Mouse (Mus musculus) liver, adult 2 months (tissue): Measurements from ENCODE around the gene Calcoco1. TPM values are rescaled to one million over a fixed set of nuclear protein-coding genes. Genes with fewer than 3 reads are reported as not detected.

Experiments
- DNase-seq: peaks from one replicate; pipeline ENCODE4 v3.0.0-alpha.2; 2011; ENCODE audit warnings: low read depth, low spot score; ENCODE audit errors: extremely low read depth
- H3K27ac ChIP-seq: fragments of 200-500 bp; replicated peaks from 2 replicates; pipeline ENCODE4 v1.5.1; 2012; ENCODE audit warnings: low read depth, mild to moderate bottlenecking, control low read depth, inconsistent platforms, low read length; ENCODE audit not compliant: insufficient read depth
- H3K27me3 ChIP-seq: fragments of 200-500 bp; 2 replicates; pipeline ENCODE4 v1.6.1; 2012; ENCODE audit warnings: mild to moderate bottlenecking, moderate library complexity, low read length, inconsistent platforms; ENCODE audit not compliant: control insufficient read depth, insufficient read depth
- H3K36me3 ChIP-seq: fragments of 200-500 bp; 2 replicates; pipeline ENCODE4 v1.6.1; 2012; ENCODE audit warnings: low read length, inconsistent platforms; ENCODE audit not compliant: control insufficient read depth, insufficient read depth
- H3K4me1 ChIP-seq: fragments of 200-500 bp; 2 replicates; pipeline ENCODE4 v1.6.1; 2011; ENCODE audit warnings: low read length; ENCODE audit not compliant: control insufficient read depth, insufficient read depth
- H3K4me3 ChIP-seq: fragments of 200-500 bp; 2 replicates; pipeline ENCODE4 v1.5.1; 2011; ENCODE audit warnings: low read depth, mild to moderate bottlenecking, control low read depth, low read length, moderate library complexity; ENCODE audit not compliant: insufficient read depth
- H3K79me2 ChIP-seq: fragments of 200-500 bp; 2 replicates; pipeline ENCODE4 v1.6.1; 2012; ENCODE audit warnings: inconsistent platforms, mild to moderate bottlenecking, low read length, moderate library complexity; ENCODE audit not compliant: control insufficient read depth, insufficient read depth
- H3K9ac ChIP-seq: fragments of 200-500 bp; 2 replicates; pipeline ENCODE4 v1.6.1; 2012; ENCODE audit warnings: low read depth, mild to moderate bottlenecking, control low read depth, inconsistent platforms, low read length
- CTCF ChIP-seq: fragments of 200-500 bp; IDR thresholded peaks from 2 replicates; pipeline ENCODE4 v1.5.1; 2011; ENCODE audit warnings: low read depth, low read length, control low read depth
- POLR2A ChIP-seq: fragments of 200-500 bp; IDR thresholded peaks from 2 replicates; pipeline ENCODE4 v1.6.1; 2011; ENCODE audit warnings: low read length, control low read depth; ENCODE audit not compliant: insufficient read depth; ENCODE audit errors: extremely low read depth
- WGBS: fragments of 180-500 bp; shearing (Covaris S2); methylation state at CpG from one replicate; pipeline ENCODE4 v1.1.7; 2018; 5-methylcytosine and 5-hydroxymethylcytosine counted together
- polyA plus RNA-seq: library from polyadenylated mRNA; depleted of rRNA; stranded (reverse); fragments of >200 nt; gene quantifications from 2 replicates; pipeline ENCODE4 v1.2.3, GENCODE M21; 2012
- total RNA-seq: library from RNA; depleted of rRNA; stranded (reverse); fragments of >200 nt; gene quantifications from 2 replicates; pipeline ENCODE4 v1.2.3, GENCODE M21; 2014

Calcoco1 gene
- total and polyA plus RNA-seq, 2 experiments, result 20.5 to 22.8 TPM

DNA sequence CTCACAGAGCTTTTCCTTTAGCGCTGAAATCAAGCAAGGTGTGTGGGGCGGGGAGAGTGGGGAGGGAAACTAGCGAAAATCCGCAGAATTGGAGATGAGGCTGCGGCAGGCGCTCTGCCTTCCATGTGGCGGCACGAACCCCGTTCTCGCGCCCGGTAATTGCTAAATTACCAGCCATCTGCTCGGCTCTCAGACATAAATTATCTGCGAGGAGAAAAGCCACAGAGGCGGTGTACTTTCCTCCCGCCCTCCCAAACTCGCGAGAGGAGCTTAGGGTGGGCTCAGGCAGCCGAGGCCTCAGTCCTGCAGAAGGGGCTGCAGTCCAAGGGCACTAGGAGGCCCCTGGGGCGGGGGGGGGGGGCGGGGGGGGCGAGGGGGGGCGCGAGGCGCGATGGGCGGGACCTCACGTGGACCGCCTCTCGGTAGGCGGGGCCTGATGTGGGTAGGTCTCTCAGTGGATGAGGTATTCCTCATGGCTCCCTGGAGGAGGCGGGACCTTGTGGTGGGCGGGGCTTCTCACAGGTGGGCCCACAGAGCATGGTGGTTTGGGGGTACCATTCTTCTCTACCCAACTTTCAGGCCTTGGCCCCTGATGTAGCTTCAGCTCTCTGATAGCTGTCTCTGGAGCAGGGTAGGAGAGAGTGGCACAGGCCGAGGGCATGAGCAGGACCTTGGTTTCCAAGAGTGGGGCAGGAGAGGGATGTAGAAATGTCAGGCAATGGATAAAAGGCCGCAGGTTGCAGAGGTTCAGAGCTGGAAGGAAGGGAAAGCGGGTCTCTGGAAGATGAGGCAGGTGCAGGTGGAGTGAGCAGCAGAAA lies 14.4 kb upstream of the Calcoco1 start:
- no peak for DNase-seq
- WGBS, result 20% methylated on average over 33 of the region's 36 CpGs
- H3K4me1 ChIP-seq, result no peaks in the 10 kb centered on the region
- no peaks in the 10 kb centered on the region for H3K79me2 ChIP-seq
- TF ChIP-seq POLR2A, result no peak
- no peak for TF ChIP-seq CTCF
- no peaks in the 10 kb centered on the region for H3K36me3 ChIP-seq
- no peak overlapping the region for H3K4me3 ChIP-seq
- no peaks in the 10 kb centered on the region for H3K27me3 ChIP-seq
- H3K9ac ChIP-seq, result no peak overlapping the region
- no peak overlapping the region for H3K27ac ChIP-seq

DNA sequence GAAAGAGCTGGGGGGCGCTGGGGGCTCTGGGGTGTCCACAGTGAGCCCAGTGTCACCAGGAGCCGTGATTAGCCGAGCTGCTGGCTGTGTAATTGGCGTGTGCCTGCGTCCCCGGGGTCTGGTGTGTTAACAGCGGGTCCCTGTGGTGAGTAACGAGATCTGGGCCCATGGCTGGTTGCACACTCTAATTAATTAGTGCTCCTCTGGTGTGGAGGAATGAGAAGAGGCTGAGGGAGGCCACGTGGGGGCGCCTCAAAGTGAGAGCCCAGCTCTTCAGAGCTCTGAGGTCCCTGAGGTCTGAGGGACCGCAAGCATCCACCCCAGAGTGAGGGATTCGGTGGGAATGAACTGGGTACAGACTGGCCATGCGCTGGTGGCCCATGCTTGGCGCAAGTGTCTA lies 13.1 kb upstream of the Calcoco1 start:
- H3K79me2 ChIP-seq, result no peaks in the 10 kb centered on the region
- TF ChIP-seq CTCF (0 out of 2 replicates have a peak, but pooled peaks have one; percentile 8), POLR2A (no peak)
- DNase-seq, result no peak
- H3K4me3 ChIP-seq, result no peak overlapping the region
- H3K27me3 ChIP-seq, result no peaks in the 10 kb centered on the region
- no peaks in the 10 kb centered on the region for H3K36me3 ChIP-seq
- WGBS, result 49% methylated on average over 14 of the region's 14 CpGs
- H3K9ac ChIP-seq, result no peak overlapping the region
- H3K4me1 ChIP-seq, result no peaks in the 10 kb centered on the region
- no peak overlapping the region for H3K27ac ChIP-seq

GRCm38 (mm10) chr15:102733759-102734531 lies 12.0 kb upstream of the Calcoco1 start:
- no peak overlapping the region for H3K4me3 ChIP-seq
- H3K27me3 ChIP-seq, result no peaks in the 10 kb centered on the region
- WGBS, result 86% methylated on average over 28 of the region's 28 CpGs
- no peaks in the 10 kb centered on the region for H3K79me2 ChIP-seq
- DNase-seq, result no peak
- H3K36me3 ChIP-seq, result no peaks in the 10 kb centered on the region
- H3K9ac ChIP-seq, result no peak overlapping the region
- no peaks in the 10 kb centered on the region for H3K4me1 ChIP-seq
- no peak overlapping the region for H3K27ac ChIP-seq
- no peak for TF ChIP-seq CTCF
- no peak for TF ChIP-seq POLR2A

GRCm38 (mm10) chr15:102733233-102733632 lies 11.3 kb upstream of the Calcoco1 start:
- 80% methylated on average over 5 of the region's 5 CpGs for WGBS
- TF ChIP-seq POLR2A, result no peak
- no peak for TF ChIP-seq CTCF
- no peaks in the 10 kb centered on the region for H3K79me2 ChIP-seq
- no peak overlapping the region for H3K27ac ChIP-seq
- no peak overlapping the region for H3K9ac ChIP-seq
- DNase-seq, result no peak
- no peak overlapping the region for H3K4me3 ChIP-seq
- H3K27me3 ChIP-seq, result no peaks in the 10 kb centered on the region
- no peaks in the 10 kb centered on the region for H3K36me3 ChIP-seq
- no peaks in the 10 kb centered on the region for H3K4me1 ChIP-seq

GRCm38 (mm10) chr15:102732406-102732805 lies 10.4 kb upstream of the Calcoco1 start:
- Histone ChIP-seq H3K4me3 (no peak overlapping the region), H3K27me3 (no peaks in the 10 kb centered on the region), H3K9ac (no peak overlapping the region), H3K4me1 (no peaks in the 10 kb centered on the region), H3K79me2 (no peaks in the 10 kb centered on the region), H3K36me3 (no peaks in the 10 kb centered on the region), H3K27ac (no peak overlapping the region)
- DNase-seq, result no peak
- TF ChIP-seq CTCF (no peak), POLR2A (no peak)
- WGBS, result 90% methylated on average over 6 of the region's 6 CpGs

DNA sequence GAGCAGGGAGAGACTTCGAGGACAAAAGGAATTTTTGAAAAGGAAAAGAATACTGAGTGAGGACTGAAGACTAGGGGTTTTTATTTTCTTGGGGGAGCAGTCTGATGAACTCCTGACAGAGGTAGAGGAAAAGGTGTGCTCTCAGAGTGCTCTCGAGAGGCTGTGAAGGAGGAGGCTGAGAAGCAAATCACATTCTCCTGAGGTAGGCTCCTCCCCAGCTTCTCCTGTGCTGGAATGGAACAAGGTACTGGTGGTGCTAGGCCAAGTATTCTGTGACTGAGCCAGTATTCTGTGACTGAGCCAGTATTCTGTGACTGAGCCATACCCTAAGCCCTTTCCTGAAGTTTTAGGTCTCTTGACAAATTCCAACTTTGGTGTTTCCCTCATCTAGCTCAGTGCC lies 6.0 kb upstream of the Calcoco1 start:
- WGBS, result 75% methylated on average over 2 of the region's 2 CpGs
- H3K36me3 ChIP-seq, result no peaks in the 10 kb centered on the region
- no peaks in the 10 kb centered on the region for H3K79me2 ChIP-seq
- no peaks in the 10 kb centered on the region for H3K27me3 ChIP-seq
- H3K4me1 ChIP-seq, result no peaks in the 10 kb centered on the region
- no peak overlapping the region for H3K4me3 ChIP-seq
- H3K27ac ChIP-seq, result no peak overlapping the region
- TF ChIP-seq CTCF (no peak), POLR2A (no peak)
- H3K9ac ChIP-seq, result no peak overlapping the region
- no peak for DNase-seq
